Mouse (Mus musculus): ENCODE measurements around the gene Tmem150c. TPM values are rescaled to one million over a fixed set of nuclear protein-coding genes. Genes with fewer than 3 reads are reported as not detected.

Tmem150c gene
- polyA plus RNA-seq, 1 experiment: 23.2 TPM

DNA sequence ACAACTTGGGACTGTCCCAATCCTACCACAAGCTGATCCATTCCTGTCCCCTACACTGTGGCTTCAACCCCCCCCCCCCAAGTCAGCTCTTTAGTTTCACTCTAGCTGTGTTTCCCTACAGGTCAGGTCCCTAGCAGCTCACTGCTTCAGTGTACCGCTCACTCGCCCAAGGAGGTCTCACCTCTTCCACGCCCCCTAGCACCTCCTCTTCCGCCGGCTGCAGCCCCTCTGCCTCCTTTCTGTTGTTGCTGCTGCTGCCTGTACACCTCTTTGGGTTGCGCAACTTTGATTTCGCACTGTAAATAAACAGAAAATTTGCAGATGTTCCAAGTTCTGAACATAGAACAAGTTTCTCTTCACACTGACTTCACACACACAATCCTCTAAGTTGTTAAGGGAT, 122.9 kb downstream of the Tmem150c start:
- no peak for TF ChIP-seq CTCF (IDR thresholded peaks at IDR 0.05; ENCODE audit: borderline replicate concordance, extremely low read depth, insufficient read depth, insufficient read length)
- TF ChIP-seq POLR2A (IDR thresholded peaks at IDR 0.05; ENCODE audit: borderline replicate concordance, extremely low read depth, insufficient read depth, insufficient read length, poor library complexity, severe bottlenecking): no peak
- no peak for DNase-seq (ENCODE audit: low read depth)

DNA sequence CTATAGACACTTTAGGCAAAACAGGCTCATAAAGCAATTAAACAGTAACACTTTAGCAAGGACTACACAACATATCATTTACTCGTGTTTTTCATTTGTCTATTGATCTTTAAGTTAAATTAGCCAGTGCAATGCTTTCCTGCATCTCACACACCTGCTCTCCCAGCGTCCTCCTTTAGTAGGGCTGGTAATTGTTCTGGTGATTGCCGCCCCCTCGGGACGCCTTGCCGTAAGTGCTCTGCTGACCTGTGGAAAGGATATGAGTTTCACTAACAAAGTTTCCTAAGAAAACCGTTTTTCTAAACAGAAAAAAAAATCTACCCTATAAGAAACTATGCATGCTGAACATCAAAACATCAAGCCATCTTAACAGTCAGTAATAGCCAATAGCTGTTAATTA, 123.7 kb downstream of the Tmem150c start:
- TF ChIP-seq CTCF (IDR thresholded peaks at IDR 0.05; ENCODE audit: borderline replicate concordance, extremely low read depth, insufficient read depth, insufficient read length): no peak
- no peak for TF ChIP-seq POLR2A (IDR thresholded peaks at IDR 0.05; ENCODE audit: borderline replicate concordance, extremely low read depth, insufficient read depth, insufficient read length, poor library complexity, severe bottlenecking)
- DNase-seq (ENCODE audit: low read depth): no peak

DNA sequence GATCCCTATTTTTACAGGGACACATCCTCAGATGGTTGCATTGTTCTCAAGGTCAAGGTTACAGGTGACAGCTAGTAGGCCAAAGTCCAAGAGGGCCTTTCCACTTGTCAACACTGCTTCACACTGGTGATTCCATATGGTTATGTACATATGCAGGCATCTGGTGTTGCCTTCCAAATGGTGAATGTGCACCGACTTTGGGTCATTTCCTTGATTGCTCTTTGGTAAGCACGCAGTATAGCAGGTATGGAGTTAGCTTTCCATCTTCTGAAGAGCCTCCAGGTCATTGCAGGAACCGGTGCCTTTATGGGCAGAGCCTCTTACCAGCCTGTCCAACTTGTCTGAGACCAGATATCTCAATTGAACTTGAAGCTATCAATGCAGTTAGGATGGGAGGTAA, 127.0 kb downstream of the Tmem150c start:
- TF ChIP-seq CTCF (IDR thresholded peaks at IDR 0.05; ENCODE audit: borderline replicate concordance, extremely low read depth, insufficient read depth, insufficient read length) (no peak), POLR2A (IDR thresholded peaks at IDR 0.05; ENCODE audit: borderline replicate concordance, extremely low read depth, insufficient read depth, insufficient read length, poor library complexity, severe bottlenecking) (no peak)
- DNase-seq (ENCODE audit: low read depth): no peak

DNA sequence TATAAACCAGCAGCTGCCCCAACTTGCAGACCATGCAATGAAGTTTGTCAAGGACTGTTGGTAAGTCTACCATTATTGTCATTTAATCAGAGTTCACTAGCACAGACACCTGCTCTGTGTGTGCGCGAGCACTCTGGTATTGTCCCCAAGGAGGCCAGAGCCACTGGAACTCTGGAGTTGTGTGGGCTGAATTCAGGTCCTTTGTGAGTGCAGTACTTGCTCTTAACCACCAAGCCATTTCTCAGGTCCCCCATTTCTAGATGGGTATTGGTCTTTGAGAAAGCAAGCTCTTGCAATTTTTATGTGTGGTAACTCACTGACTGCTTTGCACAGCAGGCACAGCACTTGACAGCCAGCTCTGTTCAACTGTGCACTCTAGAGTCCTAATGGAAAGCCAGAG, 127.5 kb downstream of the Tmem150c start:
- no peak for DNase-seq (ENCODE audit: low read depth)
- 0 out of 2 replicates have a peak, but pooled peaks have one; percentile 3 for TF ChIP-seq CTCF (IDR thresholded peaks at IDR 0.05; ENCODE audit: borderline replicate concordance, extremely low read depth, insufficient read depth, insufficient read length)
- no peak for TF ChIP-seq POLR2A (IDR thresholded peaks at IDR 0.05; ENCODE audit: borderline replicate concordance, extremely low read depth, insufficient read depth, insufficient read length, poor library complexity, severe bottlenecking)

DNA sequence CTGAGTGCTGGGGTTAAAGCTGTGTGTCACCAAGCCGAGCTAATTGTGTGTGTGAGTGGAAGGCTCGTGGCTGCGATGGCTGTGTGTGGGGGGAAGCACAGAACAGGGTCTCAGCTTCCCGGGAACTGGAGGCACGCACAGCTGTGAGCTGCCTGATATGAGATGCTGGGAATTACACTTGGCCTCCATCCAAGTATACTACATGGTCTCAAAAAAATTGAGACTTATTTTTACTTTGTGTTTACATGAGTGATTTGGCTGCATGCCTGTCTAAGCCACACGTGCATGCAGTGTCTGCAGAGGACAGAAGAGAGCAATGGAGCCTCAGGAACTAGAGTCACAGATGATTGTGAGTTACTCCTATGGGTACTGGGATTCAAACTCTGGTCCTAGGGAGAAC, 129.5 kb downstream of the Tmem150c start:
- TF ChIP-seq CTCF (IDR thresholded peaks at IDR 0.05; ENCODE audit: borderline replicate concordance, extremely low read depth, insufficient read depth, insufficient read length) (no peak), POLR2A (IDR thresholded peaks at IDR 0.05; ENCODE audit: borderline replicate concordance, extremely low read depth, insufficient read depth, insufficient read length, poor library complexity, severe bottlenecking) (no peak)
- peak; percentile 90 for DNase-seq (ENCODE audit: low read depth)

Other genes with a start within 250 kb of the Tmem150c start
- gene Hnrnpd, start 180.9 kb downstream of the Tmem150c start, polyA plus RNA-seq (2012; rRNA removed): 244 and 283 TPM in 2 replicates
- gene 4930524J08Rik, start 180.7 kb downstream of the Tmem150c start, polyA plus RNA-seq (2012; rRNA removed): 3.4 and 4.9 TPM in 2 replicates
- 454 and 560 TPM in 2 replicates for gene Hnrnpdl, start 120.1 kb downstream of the Tmem150c start, polyA plus RNA-seq (2012; rRNA removed)
- 57.5 and 59.5 TPM in 2 replicates for gene Enoph1, start 119.8 kb downstream of the Tmem150c start, polyA plus RNA-seq (2012; rRNA removed)

All from brain, embryonic 14.5 days (tissue).